Mouse (Mus musculus) bone marrow, adult 2 months (tissue): ENCODE data around the gene Ntrk3.

ENCODE experiments used
- CTCF ChIP-seq: fragments of 200-500 bp; IDR thresholded peaks from 2 replicates; pipeline ENCODE4 v1.5.1; 2011; ENCODE audit warnings: low read length, control low read depth; ENCODE audit not compliant: control insufficient read depth, insufficient read depth
- POLR2A ChIP-seq: fragments of 200-500 bp; IDR thresholded peaks from 2 replicates; pipeline ENCODE4 v1.6.1; 2011; ENCODE audit warnings: low read depth, mild to moderate bottlenecking, control low read depth, low read length, borderline replicate concordance; ENCODE audit not compliant: control insufficient read depth

GRCm38 (mm10) chr7:78528008-78528407 lies 209.8 kb downstream of the Ntrk3 start:
- TF ChIP-seq POLR2A (no peak), CTCF (no peak)
